Mouse (Mus musculus) forebrain, embryonic 15.5 days (tissue): Measurements from ENCODE around the gene Ckap2l. TPM values are rescaled to one million over a fixed set of nuclear protein-coding genes. Genes with fewer than 3 reads are reported as not detected.

ENCODE experiments used
- ATAC-seq: fragments of 200-750 bp; cut with Nextera tagmentation; replicated peaks from 2 replicates; pipeline ENCODE4 v1.8.0; 2017; ENCODE audit warnings: mild to moderate bottlenecking, moderate TSS enrichment, moderate library complexity
- H3K27ac ChIP-seq: fragments of 300-500 bp; sonication (generic); replicated peaks from 2 replicates; pipeline ENCODE4 v1.5.1; 2015; ENCODE audit warnings: mild to moderate bottlenecking, inconsistent platforms
- H3K27me3 ChIP-seq: fragments of 300-500 bp; sonication (generic); 2 replicates; pipeline ENCODE4 v1.6.1; 2015; ENCODE audit warnings: inconsistent platforms
- H3K36me3 ChIP-seq: fragments of 300-500 bp; sonication (generic); 2 replicates; pipeline ENCODE4 v1.6.1; 2015; ENCODE audit warnings: mild to moderate bottlenecking, inconsistent platforms
- H3K4me1 ChIP-seq: fragments of 300-500 bp; sonication (generic); 2 replicates; pipeline ENCODE4 v1.6.1; 2015; ENCODE audit warnings: inconsistent platforms
- H3K4me2 ChIP-seq: fragments of 300-500 bp; sonication (generic); replicated peaks from 2 replicates; pipeline ENCODE4 v1.6.1; 2015; ENCODE audit warnings: mild to moderate bottlenecking, inconsistent platforms
- H3K4me3 ChIP-seq: fragments of 300-500 bp; sonication (generic); 2 replicates; pipeline ENCODE4 v1.5.1; 2015; ENCODE audit warnings: mild to moderate bottlenecking, inconsistent platforms
- H3K9ac ChIP-seq: fragments of 300-500 bp; sonication (generic); replicated peaks from 2 replicates; pipeline ENCODE4 v1.6.1; 2015; ENCODE audit warnings: mild to moderate bottlenecking, inconsistent platforms
- H3K9me3 ChIP-seq: fragments of 300-500 bp; sonication (generic); 2 replicates; pipeline ENCODE4 v1.6.1; 2016; ENCODE audit warnings: inconsistent platforms
- WGBS: fragments of 180-500 bp; shearing (Covaris S2); methylation state at CpG from one replicate; pipeline ENCODE4 v1.1.7; 2015; ENCODE audit warnings: mixed read lengths; 5-methylcytosine and 5-hydroxymethylcytosine counted together
- polyA plus RNA-seq: library from polyadenylated mRNA; unstranded; fragments of >200 nt; fragmentation: Nextera tagmentation; extraction: Ambion mirVana; gene quantifications from 2 replicates; pipeline ENCODE4 v1.2.1, GENCODE M21; 2015

Gene Ckap2l
- polyA plus RNA-seq, 1 experiment from 2014 or later, result 22.2 TPM

DNA sequence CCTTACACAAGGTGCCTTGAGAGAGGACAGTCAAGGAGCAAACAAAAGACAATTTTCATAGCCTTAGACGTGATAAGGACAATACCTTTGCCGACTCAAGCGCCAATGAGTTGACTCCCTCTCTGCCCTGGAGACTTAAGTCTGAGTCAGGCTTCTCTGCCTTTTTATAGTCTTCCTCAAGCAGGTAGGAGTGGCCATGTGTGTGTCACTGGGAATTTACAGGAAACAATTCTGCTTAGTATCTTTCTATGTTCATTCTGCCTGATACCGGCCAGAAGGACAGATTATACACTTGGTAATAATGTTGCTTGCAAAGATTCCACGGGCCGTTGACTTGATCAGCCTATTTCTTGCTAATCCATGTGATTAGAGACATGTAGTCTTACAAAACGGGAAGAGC lies 12.8 kb upstream of the Ckap2l start, which contains the start of gene Il1a:
Il1a (minus strand) TSS at position 137 of the 400 bp plus-strand sequence.
- Histone ChIP-seq H3K4me2 (no peak within 1 kb of the TSS), H3K9me3 (no peaks in the 10 kb centered on the region), H3K27ac (no peak within 1 kb of the TSS), H3K36me3 (no peaks in the 10 kb centered on the region), H3K27me3 (no peaks in the 10 kb centered on the region), H3K9ac (no peak within 1 kb of the TSS), H3K4me3 (no peak within 1 kb of the TSS), H3K4me1 (no peaks in the 10 kb centered on the region)
- no peak for ATAC-seq
- WGBS, result 86% methylated on average over 7 of the region's 7 CpGs

DNA sequence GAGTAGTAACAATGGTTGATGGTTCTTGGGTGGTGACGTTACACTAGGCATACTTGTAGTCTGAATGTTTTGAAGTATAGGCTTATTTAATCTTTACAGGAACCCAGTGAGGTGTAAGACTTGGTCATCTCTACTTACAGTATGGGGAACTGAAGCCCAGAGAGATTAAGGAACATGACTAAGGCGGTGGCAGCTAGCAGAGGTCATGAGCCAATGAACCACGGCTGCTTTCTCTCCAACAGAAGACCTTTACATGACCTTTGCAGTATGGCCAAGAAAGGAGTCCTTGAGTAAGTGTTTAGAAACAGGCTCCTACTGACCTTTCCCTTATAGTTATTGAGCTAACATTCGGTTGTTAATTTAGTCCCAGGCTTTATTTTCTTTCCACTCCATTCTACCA lies 9.0 kb upstream of the Ckap2l start:
- no peak overlapping the region for H3K9ac ChIP-seq
- no peaks in the 10 kb centered on the region for H3K36me3 ChIP-seq
- no peaks in the 10 kb centered on the region for H3K4me1 ChIP-seq
- WGBS, result 77% methylated on average over 4 of the region's 4 CpGs
- H3K4me2 ChIP-seq, result no peak overlapping the region
- H3K9me3 ChIP-seq, result no peaks in the 10 kb centered on the region
- H3K4me3 ChIP-seq, result no peak overlapping the region
- H3K27me3 ChIP-seq, result no peaks in the 10 kb centered on the region
- ATAC-seq, result no peak
- H3K27ac ChIP-seq, result no peak overlapping the region

DNA sequence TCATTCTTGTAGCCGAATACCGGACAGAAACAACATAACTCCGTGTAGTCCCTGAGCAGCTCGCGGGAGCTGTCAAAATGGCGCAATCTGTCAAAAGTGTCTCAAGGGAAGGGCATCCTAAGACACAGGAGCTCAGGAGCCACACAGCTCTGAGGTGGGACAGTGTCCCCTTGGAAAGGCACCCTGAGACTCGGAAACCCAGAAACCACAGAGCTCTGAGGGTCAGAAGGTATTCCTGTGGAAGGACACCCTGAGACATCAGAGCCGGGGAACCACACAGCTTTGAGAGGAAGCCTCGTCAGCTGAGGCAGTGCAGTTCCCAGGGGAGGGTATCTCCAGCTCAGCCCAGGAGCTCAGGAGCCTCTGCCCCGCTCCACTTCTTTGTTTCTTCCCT lies 574 bp upstream of the Ckap2l start:
- peak; percentile 73 for ATAC-seq
- Histone ChIP-seq H3K4me3 (peak overlapping the region; percentile 66), H3K4me1 (peaks cover 17% of the 10 kb centered on the region), H3K36me3 (no peaks in the 10 kb centered on the region), H3K4me2 (peak overlapping the region; percentile 73), H3K9ac (peak overlapping the region; percentile 62), H3K27ac (peak overlapping the region; percentile 96), H3K27me3 (no peaks in the 10 kb centered on the region), H3K9me3 (no peaks in the 10 kb centered on the region)
- WGBS, result 3% methylated on average over 10 of the region's 10 CpGs

DNA sequence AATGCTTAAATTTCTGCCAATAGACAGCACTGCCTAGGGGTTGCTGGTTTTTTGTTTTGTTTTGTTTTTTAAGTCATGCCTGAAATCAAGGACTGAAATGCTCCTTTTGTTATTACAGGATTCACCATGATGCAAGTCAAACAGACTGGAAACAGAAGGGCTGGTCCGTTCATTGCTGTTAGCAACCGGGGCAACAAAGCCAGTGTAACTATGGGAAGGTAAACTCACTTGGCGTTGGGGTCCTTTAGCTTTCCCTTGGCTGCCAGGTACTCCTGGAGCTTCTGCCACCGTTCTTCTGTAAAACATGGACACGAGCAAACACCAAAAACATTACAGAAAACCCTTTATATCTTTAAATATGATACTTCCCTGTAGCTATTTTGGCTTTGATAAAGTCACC lies 926 bp downstream of the Ckap2l start:
- Histone ChIP-seq H3K4me2 (peak overlapping the region; percentile 58), H3K4me3 (peak overlapping the region; percentile 66), H3K27me3 (no peaks in the 10 kb centered on the region), H3K27ac (no peak overlapping the region), H3K36me3 (no peaks in the 10 kb centered on the region), H3K9ac (peak overlapping the region; percentile 55), H3K4me1 (peaks cover 17% of the 10 kb centered on the region), H3K9me3 (no peaks in the 10 kb centered on the region)
- 32% methylated on average over 5 of the region's 5 CpGs for WGBS
- ATAC-seq, result no peak

DNA sequence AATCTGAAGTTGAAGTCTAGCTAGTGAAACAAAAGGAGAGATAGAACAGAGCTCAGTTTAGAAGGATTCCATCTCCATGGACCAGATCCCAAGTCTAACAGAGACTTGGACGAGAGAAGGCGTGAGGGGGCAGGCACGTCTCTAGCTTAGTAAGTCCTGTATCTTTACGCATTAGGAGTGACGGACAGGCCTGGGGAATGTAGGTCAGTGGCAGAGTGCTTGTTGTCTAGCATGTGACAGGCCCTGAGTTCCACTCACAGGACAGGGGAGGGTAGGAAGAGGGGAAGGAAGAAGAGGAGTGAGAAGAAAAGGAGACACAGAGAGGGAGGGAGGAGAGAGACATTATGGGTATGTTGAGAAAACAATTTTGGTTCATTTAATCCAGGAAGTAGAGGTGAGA lies 1.9 kb downstream of the Ckap2l start:
- peaks cover 17% of the 10 kb centered on the region for H3K4me1 ChIP-seq
- no peak for ATAC-seq
- 93% methylated on average over 5 of the region's 5 CpGs for WGBS
- no peaks in the 10 kb centered on the region for H3K27me3 ChIP-seq
- no peak overlapping the region for H3K27ac ChIP-seq
- H3K9me3 ChIP-seq, result no peaks in the 10 kb centered on the region
- no peak overlapping the region for H3K4me3 ChIP-seq
- H3K36me3 ChIP-seq, result peaks cover under 1% of the 10 kb centered on the region; the same call in 1 of the 2 replicates
- H3K9ac ChIP-seq, result no peak overlapping the region
- H3K4me2 ChIP-seq, result no peak overlapping the region

DNA sequence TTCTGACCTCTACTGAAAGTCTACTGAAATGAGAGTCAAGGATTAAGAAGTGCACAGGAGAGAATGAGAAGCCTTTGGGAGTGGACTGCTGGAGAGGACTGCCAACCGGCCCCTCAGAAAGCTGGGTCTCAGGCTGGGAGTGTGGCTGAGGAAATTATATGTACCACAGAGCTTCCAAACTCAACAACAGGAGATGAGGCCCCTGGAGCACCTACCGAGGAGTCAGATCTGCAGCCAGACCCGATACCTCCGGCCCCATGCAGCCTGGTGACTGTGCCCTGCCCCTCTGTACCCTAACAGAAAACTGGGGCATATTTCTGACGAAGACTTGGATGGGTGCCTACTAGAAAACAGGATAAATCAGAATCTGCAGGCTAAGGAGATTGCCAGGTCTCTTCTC lies 23.2 kb downstream of the Ckap2l start:
- Histone ChIP-seq H3K27ac (no peak overlapping the region), H3K4me3 (no peak overlapping the region), H3K9ac (no peak overlapping the region), H3K4me1 (no peaks in the 10 kb centered on the region), H3K4me2 (no peak overlapping the region), H3K36me3 (peaks cover 39% of the 10 kb centered on the region), H3K27me3 (no peaks in the 10 kb centered on the region), H3K9me3 (no peaks in the 10 kb centered on the region)
- WGBS, result 92% methylated on average over 5 of the region's 5 CpGs
- ATAC-seq, result no peak

DNA sequence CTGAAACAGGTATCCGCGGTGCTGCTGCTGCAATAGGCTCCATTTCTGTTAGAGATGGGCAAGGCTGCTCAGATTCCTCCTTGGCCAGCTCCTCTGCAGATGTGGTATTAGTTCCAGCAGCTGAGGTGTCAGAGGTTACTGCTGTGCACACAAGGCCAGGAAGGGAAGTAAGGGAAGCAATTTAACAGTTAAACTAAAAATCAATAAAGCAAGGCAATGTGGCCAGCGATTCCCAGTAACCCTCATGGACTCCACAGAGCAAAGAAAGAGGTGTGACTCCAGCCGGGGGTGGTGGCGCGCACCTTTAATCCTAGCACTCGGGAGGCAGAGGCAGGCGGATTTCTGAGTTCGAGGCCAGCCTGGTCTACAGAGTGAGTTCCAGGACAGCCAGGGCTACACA lies 26.4 kb downstream of the Ckap2l start:
- H3K9me3 ChIP-seq, result no peaks in the 10 kb centered on the region
- H3K27ac ChIP-seq, result no peak overlapping the region
- no peaks in the 10 kb centered on the region for H3K27me3 ChIP-seq
- peaks cover 38% of the 10 kb centered on the region for H3K36me3 ChIP-seq
- H3K9ac ChIP-seq, result no peak overlapping the region
- no peak overlapping the region for H3K4me3 ChIP-seq
- H3K4me1 ChIP-seq, result no peaks in the 10 kb centered on the region
- ATAC-seq, result no peak
- H3K4me2 ChIP-seq, result no peak overlapping the region
- 91% methylated on average over 9 of the region's 9 CpGs for WGBS

DNA sequence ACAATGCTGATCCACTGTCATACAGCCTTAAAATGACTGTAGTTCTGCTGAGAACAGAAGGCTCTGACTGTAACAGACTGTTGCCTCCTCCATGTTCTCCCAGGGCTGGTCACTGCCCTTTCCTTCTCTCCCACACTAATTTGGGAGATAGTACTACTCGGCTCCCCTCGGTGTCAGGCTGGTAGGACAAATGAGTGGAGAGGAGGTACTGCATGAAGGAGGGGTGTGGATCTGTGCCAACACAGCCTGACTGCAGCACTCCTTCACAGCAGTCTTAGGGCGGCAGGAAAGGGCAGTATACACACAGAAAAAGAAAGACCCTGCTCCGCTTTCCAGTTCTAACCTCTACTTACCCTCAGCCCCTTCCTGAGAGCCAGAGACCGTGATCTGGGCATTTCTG lies 27.0 kb downstream of the Ckap2l start:
- no peak overlapping the region for H3K27ac ChIP-seq
- H3K9me3 ChIP-seq, result no peaks in the 10 kb centered on the region
- H3K4me1 ChIP-seq, result no peaks in the 10 kb centered on the region
- H3K9ac ChIP-seq, result no peak overlapping the region
- ATAC-seq, result no peak
- H3K36me3 ChIP-seq, result peaks cover 35% of the 10 kb centered on the region
- H3K27me3 ChIP-seq, result no peaks in the 10 kb centered on the region
- H3K4me2 ChIP-seq, result no peak overlapping the region
- 94% methylated on average over 5 of the region's 5 CpGs for WGBS
- no peak overlapping the region for H3K4me3 ChIP-seq

DNA sequence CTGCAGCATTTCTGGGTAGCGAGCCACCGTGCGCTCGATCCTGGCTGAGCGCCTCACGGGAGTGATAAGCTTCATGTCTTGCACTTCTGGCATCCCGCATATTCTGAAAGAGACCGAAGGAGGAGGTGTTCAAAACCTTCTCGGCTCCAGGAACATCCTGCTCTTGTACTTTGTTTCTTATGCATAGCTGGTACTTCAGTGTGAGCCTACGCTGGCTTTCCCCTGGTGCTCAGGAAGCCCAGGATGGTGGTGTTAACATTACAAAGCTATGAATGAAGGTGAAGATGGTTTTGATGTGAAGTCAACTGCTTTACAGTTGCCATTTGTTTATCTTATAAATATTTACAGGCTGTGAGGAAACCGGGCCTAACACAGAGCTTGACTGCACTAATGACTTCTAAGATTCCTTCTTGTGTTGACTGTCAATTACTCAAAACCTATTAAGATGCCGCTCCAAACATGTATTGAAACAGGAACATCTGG lies 27.8 kb downstream of the Ckap2l start:
- H3K4me1 ChIP-seq, result no peaks in the 10 kb centered on the region
- no peak overlapping the region for H3K4me2 ChIP-seq
- no peak for ATAC-seq
- H3K9ac ChIP-seq, result no peak overlapping the region
- no peak overlapping the region for H3K4me3 ChIP-seq
- peaks cover 30% of the 10 kb centered on the region for H3K36me3 ChIP-seq
- H3K27ac ChIP-seq, result no peak overlapping the region
- WGBS, result 94% methylated on average over 12 of the region's 12 CpGs
- H3K27me3 ChIP-seq, result no peaks in the 10 kb centered on the region
- no peaks in the 10 kb centered on the region for H3K9me3 ChIP-seq

DNA sequence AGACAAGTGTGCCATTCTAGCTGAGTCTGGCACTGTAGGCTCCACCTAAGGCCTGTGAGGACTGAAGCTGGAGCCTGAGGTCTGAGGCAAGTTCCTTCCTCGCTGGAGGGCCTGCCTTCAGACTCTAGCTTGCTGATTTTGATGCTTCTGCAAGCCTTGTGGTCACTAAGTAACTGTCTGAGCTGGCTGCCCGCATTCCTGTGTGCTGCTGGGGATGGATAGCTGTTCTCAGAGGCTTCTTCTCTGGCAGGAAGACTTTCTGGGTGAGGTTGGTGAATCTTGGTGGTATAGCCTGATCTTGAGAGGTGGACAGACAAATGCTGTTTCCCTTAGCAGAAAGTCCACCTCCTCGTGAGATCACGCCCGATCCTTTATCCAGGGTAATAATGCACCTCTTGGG lies 29.3 kb downstream of the Ckap2l start:
- peaks cover 18% of the 10 kb centered on the region for H3K36me3 ChIP-seq
- 89% methylated on average over 5 of the region's 5 CpGs for WGBS
- ATAC-seq, result no peak

DNA sequence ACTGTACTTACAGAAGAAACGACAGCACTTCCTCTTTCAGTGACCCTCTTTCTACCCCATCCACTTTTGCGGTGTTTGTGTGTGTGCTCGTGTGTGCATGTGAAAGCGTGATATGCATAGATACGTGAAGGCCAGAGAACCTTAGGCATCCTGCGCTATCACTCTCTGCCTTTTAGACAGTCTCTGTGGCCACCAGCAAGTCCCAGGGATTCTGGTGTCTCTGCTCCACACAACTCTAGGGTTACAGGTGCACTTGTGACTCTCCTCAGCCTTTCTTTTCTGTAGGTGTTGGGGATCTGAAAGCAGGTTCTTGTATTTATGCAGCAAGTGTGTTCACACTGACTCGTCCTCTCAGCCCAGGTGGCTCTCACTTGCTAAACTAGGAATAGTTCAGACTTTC lies 31.7 kb downstream of the Ckap2l start:
- no peaks in the 10 kb centered on the region for H3K27me3 ChIP-seq
- no peak overlapping the region for H3K4me3 ChIP-seq
- WGBS, result 92% methylated on average over 7 of the region's 7 CpGs
- H3K27ac ChIP-seq, result no peak overlapping the region
- no peak overlapping the region for H3K9ac ChIP-seq
- no peak for ATAC-seq
- peaks cover 14% of the 10 kb centered on the region for H3K36me3 ChIP-seq
- no peak overlapping the region for H3K4me2 ChIP-seq
- H3K9me3 ChIP-seq, result no peaks in the 10 kb centered on the region
- H3K4me1 ChIP-seq, result no peaks in the 10 kb centered on the region

More for the DNA sequence above, 29.3 kb downstream of the Ckap2l start:
- Histone ChIP-seq H3K27me3 (no peaks in the 10 kb centered on the region), H3K4me1 (no peaks in the 10 kb centered on the region), H3K9ac (no peak overlapping the region), H3K27ac (no peak overlapping the region), H3K4me2 (no peak overlapping the region), H3K9me3 (no peaks in the 10 kb centered on the region), H3K4me3 (no peak overlapping the region)

DNA sequence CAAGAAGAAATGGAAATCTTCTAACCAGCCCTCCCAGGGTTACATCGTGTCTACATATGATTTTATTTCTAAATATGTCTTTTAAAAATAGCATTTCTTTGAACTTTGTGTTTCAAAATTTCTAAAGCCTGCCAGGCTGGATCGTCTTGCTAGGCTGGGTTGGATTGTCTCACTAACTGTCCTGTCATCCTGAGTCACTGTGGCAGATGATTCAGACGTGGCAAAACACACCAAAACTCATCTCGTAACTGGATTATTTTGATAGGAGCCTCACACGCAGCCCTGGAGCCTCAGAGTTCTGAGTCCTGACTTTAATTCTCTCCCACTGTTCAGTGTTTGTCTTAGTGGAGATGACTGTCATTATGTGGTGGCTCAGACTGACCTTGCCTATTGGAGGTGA lies 33.9 kb downstream of the Ckap2l start:
- no peak overlapping the region for H3K27ac ChIP-seq
- H3K9me3 ChIP-seq, result no peaks in the 10 kb centered on the region
- no peak overlapping the region for H3K4me3 ChIP-seq
- no peak overlapping the region for H3K4me2 ChIP-seq
- H3K27me3 ChIP-seq, result no peaks in the 10 kb centered on the region
- WGBS, result 79% methylated on average over 5 of the region's 5 CpGs
- no peak overlapping the region for H3K9ac ChIP-seq
- no peak for ATAC-seq
- H3K4me1 ChIP-seq, result no peaks in the 10 kb centered on the region
- no peaks in the 10 kb centered on the region; the same call in 1 of the 2 replicates for H3K36me3 ChIP-seq

DNA sequence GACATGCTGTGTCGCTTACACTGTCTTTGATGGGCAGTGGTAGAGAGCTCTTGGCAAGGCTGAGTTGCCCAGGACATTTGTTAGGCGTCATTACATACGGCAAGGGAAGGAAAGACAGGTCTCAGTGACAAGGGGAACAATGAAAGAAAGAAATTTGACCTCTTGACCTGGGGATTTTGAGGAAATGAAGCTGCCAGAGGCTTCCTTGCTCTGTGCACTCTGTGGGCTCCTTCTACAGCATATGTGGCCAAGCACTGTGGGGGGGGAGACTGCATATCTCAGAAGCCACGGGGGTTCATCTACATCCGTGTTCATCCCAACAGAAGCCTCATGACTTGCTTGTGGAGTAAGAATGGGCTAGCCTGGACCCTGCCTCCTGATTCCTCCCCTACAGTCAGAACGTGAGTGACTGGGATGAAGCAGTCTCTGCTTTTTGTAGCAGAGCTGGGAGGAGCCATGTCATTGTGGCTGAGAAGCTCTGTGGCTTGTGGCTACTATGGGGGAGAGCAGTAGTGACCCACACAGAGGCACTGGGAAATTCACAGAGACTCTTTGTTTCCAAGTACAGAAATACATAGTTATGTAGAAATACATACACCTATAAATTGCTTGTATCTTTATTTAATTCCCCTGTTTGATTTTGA lies 35.7 kb downstream of the Ckap2l start:
- no peak overlapping the region for H3K27ac ChIP-seq
- no peaks in the 10 kb centered on the region for H3K27me3 ChIP-seq
- H3K9me3 ChIP-seq, result no peaks in the 10 kb centered on the region
- H3K4me1 ChIP-seq, result no peaks in the 10 kb centered on the region
- H3K4me2 ChIP-seq, result no peak overlapping the region
- no peaks in the 10 kb centered on the region for H3K36me3 ChIP-seq
- no peak for ATAC-seq
- no peak overlapping the region for H3K4me3 ChIP-seq
- no peak overlapping the region for H3K9ac ChIP-seq
- 55% methylated on average over 6 of the region's 6 CpGs for WGBS
